Mouse (Mus musculus) stomach, embryonic 15.5 days (tissue): ENCODE data around the gene Ptbp1. TPM values are rescaled to one million over a fixed set of nuclear protein-coding genes. Genes with fewer than 3 reads are reported as not detected.
A peak's percentile ranks its signal among the peaks of the same experiment; 100 is the strongest.

ENCODE experiments used
- ATAC-seq: fragments of 200-750 bp; cut with Nextera tagmentation; 2 replicates; pipeline ENCODE4 v1.8.0; 2017; ENCODE audit warnings: low read depth, moderate number of reproducible peaks, moderate TSS enrichment; ENCODE audit not compliant: insufficient read depth, low FRiP score
- H3K27ac ChIP-seq: fragments of 300-500 bp; sonication (generic); 2 replicates; pipeline ENCODE4 v1.5.1; 2015; ENCODE audit warnings: mild to moderate bottlenecking, inconsistent platforms
- H3K27me3 ChIP-seq: fragments of 300-500 bp; sonication (generic); replicated peaks from 2 replicates; pipeline ENCODE4 v1.6.1; 2015; ENCODE audit warnings: inconsistent platforms
- H3K36me3 ChIP-seq: fragments of 300-500 bp; sonication (generic); 2 replicates; pipeline ENCODE4 v1.6.1; 2015; ENCODE audit warnings: inconsistent platforms
- H3K4me1 ChIP-seq: fragments of 300-500 bp; sonication (generic); 2 replicates; pipeline ENCODE4 v1.6.1; 2015; ENCODE audit warnings: inconsistent platforms
- H3K4me2 ChIP-seq: fragments of 300-500 bp; sonication (generic); 2 replicates; pipeline ENCODE4 v1.6.1; 2015; ENCODE audit warnings: mild to moderate bottlenecking, inconsistent platforms
- H3K4me3 ChIP-seq: fragments of 300-500 bp; sonication (generic); replicated peaks from 2 replicates; pipeline ENCODE4 v1.5.1; 2015; ENCODE audit warnings: inconsistent platforms
- H3K9ac ChIP-seq: fragments of 300-500 bp; sonication (generic); 2 replicates; pipeline ENCODE4 v1.6.1; 2015; ENCODE audit warnings: inconsistent platforms
- H3K9me3 ChIP-seq: fragments of 300-500 bp; sonication (generic); 2 replicates; pipeline ENCODE4 v1.6.1; 2016; ENCODE audit warnings: inconsistent platforms
- WGBS: fragments of 180-500 bp; shearing (Covaris S2); methylation state at CpG from one replicate; pipeline ENCODE4 v1.1.7; 2015; 5-methylcytosine and 5-hydroxymethylcytosine counted together
- polyA plus RNA-seq: library from polyadenylated mRNA; unstranded; fragments of >200 nt; fragmentation: Nextera tagmentation; extraction: Ambion mirVana; gene quantifications from 2 replicates; pipeline ENCODE4 v1.2.1, GENCODE M21; 2015

The Ptbp1 gene
- polyA plus RNA-seq, 1 experiment from 2014 or later, result 295 TPM

GRCm38 (mm10) chr10:79818225-79818624 lies 36.0 kb upstream of the Ptbp1 start:
- peaks cover 13% of the 10 kb centered on the region for H3K36me3 ChIP-seq
- H3K9me3 ChIP-seq, result no peaks in the 10 kb centered on the region
- H3K9ac ChIP-seq, result no peak overlapping the region
- no peaks in the 10 kb centered on the region for H3K27me3 ChIP-seq
- H3K4me1 ChIP-seq, result peaks cover 29% of the 10 kb centered on the region; the same call in 1 of the 2 replicates
- ATAC-seq, result no peak
- H3K4me3 ChIP-seq, result no peak overlapping the region
- WGBS, result 55% methylated on average over 4 of the region's 4 CpGs
- H3K27ac ChIP-seq, result no peak overlapping the region
- no peak overlapping the region for H3K4me2 ChIP-seq

DNA sequence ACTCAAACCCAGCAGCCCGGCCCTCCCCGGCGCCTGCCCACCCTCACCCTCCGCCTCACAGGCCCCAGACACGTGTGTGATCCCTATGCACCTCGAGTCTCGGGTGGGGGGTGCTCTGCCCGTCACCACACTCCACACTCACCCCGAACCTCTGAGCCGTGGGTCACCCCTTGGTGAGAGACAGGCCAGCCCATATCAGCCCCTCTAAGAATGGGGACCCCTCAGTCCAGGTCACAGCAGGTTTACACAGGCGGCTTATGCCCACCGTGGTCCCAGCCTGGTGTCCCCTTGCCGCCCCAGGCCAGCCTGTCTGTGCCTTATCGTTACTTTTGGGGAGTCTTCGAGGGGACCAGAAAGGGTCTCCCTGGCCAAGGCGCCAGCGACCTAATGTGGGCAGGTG lies 34.6 kb upstream of the Ptbp1 start:
- H3K4me1 ChIP-seq, result peaks cover 33% of the 10 kb centered on the region
- no peak overlapping the region for H3K9ac ChIP-seq
- H3K9me3 ChIP-seq, result no peaks in the 10 kb centered on the region
- H3K4me2 ChIP-seq, result no peak overlapping the region
- H3K36me3 ChIP-seq, result peaks cover 13% of the 10 kb centered on the region
- H3K27me3 ChIP-seq, result no peaks in the 10 kb centered on the region
- 88% methylated on average over 17 of the region's 17 CpGs for WGBS
- no peak overlapping the region for H3K4me3 ChIP-seq
- no peak for ATAC-seq
- H3K27ac ChIP-seq, result no peak overlapping the region

DNA sequence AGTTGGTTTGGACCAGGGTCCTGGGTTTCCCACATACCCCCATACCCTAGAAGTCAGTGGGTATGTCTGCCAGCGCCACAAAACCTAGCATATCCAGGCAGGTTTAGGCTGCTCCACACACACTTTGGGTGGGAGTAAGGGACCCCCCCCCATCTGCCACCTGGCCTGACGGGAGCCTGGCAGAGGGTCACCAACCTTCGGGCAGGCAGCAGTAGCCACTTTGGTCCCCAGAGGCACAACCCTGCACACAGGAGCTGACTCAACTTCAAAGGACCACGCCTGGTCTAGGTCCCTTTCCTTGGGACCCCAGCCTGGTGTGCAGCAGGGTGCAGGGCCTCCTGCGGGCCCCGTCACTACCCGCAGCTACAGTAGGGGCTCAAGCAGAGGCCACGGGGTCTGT lies 34.0 kb upstream of the Ptbp1 start:
- H3K9ac ChIP-seq, result no peak overlapping the region
- ATAC-seq, result no peak
- no peaks in the 10 kb centered on the region for H3K9me3 ChIP-seq
- H3K4me1 ChIP-seq, result peaks cover 36% of the 10 kb centered on the region
- no peaks in the 10 kb centered on the region for H3K27me3 ChIP-seq
- peak overlapping the region; percentile 21; the same call in 1 of the 2 replicates for H3K4me2 ChIP-seq
- H3K4me3 ChIP-seq, result no peak overlapping the region
- 72% methylated on average over 8 of the region's 8 CpGs for WGBS
- H3K27ac ChIP-seq, result peak overlapping the region; percentile 67
- peaks cover 13% of the 10 kb centered on the region for H3K36me3 ChIP-seq

- peak; percentile 15; the same call in 1 of the 2 replicates for ATAC-seq
- H3K27ac ChIP-seq, result peak within 1 kb of the TSS; percentile 85
- WGBS, result 49% methylated on average over 11 of the region's 11 CpGs
These were observed 33.4 kb upstream of the Ptbp1 start, which contains the start of gene Misp for GRCm38 (mm10) chr10:79820782-79821181. Gene Misp, plus strand, starts transcription at chr10:79820989.

DNA sequence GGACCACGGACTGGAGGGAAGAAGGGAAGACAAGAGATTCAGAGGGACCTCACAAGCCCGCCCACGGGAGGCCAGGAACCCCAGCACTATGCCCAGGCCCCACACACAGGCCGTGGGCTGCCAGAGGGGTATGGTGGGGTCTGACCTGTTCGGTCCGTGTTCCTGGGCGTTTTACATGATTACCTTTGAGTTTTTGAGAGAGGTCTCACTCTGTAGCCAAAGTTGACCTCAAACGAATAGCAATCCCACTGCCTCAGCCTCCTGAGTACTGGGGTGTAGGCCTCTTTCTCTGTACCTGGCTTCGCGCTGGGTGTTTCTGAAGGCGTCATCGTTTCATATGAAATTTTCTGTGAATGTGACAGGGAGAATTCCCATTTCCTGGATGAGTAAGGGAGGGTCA lies 32.5 kb upstream of the Ptbp1 start:
- 84% methylated on average over 12 of the region's 12 CpGs for WGBS

More at GRCm38 (mm10) chr10:79820782-79821181, 33.4 kb upstream of the Ptbp1 start, which contains the start of gene Misp:
- Histone ChIP-seq H3K4me3 (peak within 1 kb of the TSS; percentile 20), H3K4me2 (peak within 1 kb of the TSS; percentile 41), H3K9ac (no peak within 1 kb of the TSS), H3K36me3 (peaks cover 13% of the 10 kb centered on the region), H3K9me3 (no peaks in the 10 kb centered on the region), H3K4me1 (peaks cover 36% of the 10 kb centered on the region), H3K27me3 (no peaks in the 10 kb centered on the region)

GRCm38 (mm10) chr10:79822372-79822771 lies 31.9 kb upstream of the Ptbp1 start:
- ATAC-seq, result peak; percentile 83
- H3K9ac ChIP-seq, result no peak overlapping the region
- H3K9me3 ChIP-seq, result no peaks in the 10 kb centered on the region
- H3K4me3 ChIP-seq, result peak overlapping the region; percentile 20
- peaks cover 36% of the 10 kb centered on the region for H3K4me1 ChIP-seq
- H3K36me3 ChIP-seq, result peaks cover 13% of the 10 kb centered on the region; the same call in 1 of the 2 replicates
- peak overlapping the region; percentile 85 for H3K27ac ChIP-seq
- H3K27me3 ChIP-seq, result no peaks in the 10 kb centered on the region
- 18% methylated on average over 16 of the region's 17 CpGs for WGBS
- H3K4me2 ChIP-seq, result peak overlapping the region; percentile 41

More for the DNA sequence above, 32.5 kb upstream of the Ptbp1 start:
- H3K36me3 ChIP-seq, result peaks cover 13% of the 10 kb centered on the region; the same call in 1 of the 2 replicates
- no peaks in the 10 kb centered on the region for H3K9me3 ChIP-seq
- peak overlapping the region; percentile 85 for H3K27ac ChIP-seq
- H3K27me3 ChIP-seq, result no peaks in the 10 kb centered on the region
- H3K9ac ChIP-seq, result no peak overlapping the region
- no peak for ATAC-seq
- H3K4me3 ChIP-seq, result peak overlapping the region; percentile 20
- peaks cover 36% of the 10 kb centered on the region for H3K4me1 ChIP-seq
- peak overlapping the region; percentile 41 for H3K4me2 ChIP-seq

DNA sequence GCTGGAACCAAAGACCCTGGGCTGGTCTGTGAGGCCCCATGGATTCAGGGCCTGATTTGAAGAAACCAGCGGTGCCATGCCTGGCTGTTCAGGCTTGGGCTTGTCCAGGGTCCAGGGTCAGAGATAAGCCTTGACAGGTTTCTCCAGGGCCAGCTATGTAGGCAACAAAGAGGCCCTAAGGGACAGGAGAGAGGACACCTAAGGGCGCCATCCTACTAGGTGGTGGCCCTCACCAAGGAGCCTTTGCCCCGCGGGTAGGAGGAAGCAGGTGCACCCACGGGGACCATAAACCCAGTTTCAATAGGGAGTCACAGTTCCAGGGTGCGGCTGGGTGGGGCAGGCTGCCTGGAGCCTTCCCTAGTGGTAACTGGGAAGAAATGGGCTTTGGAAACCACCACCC lies 31.2 kb upstream of the Ptbp1 start:
- Histone ChIP-seq H3K9me3 (no peaks in the 10 kb centered on the region), H3K4me1 (peaks cover 36% of the 10 kb centered on the region), H3K36me3 (peaks cover 13% of the 10 kb centered on the region; the same call in 1 of the 2 replicates), H3K27me3 (no peaks in the 10 kb centered on the region), H3K9ac (no peak overlapping the region), H3K27ac (peak overlapping the region; percentile 85), H3K4me2 (peak overlapping the region; percentile 41), H3K4me3 (peak overlapping the region; percentile 20)
- no peak for ATAC-seq
- WGBS, result 60% methylated on average over 6 of the region's 6 CpGs

DNA sequence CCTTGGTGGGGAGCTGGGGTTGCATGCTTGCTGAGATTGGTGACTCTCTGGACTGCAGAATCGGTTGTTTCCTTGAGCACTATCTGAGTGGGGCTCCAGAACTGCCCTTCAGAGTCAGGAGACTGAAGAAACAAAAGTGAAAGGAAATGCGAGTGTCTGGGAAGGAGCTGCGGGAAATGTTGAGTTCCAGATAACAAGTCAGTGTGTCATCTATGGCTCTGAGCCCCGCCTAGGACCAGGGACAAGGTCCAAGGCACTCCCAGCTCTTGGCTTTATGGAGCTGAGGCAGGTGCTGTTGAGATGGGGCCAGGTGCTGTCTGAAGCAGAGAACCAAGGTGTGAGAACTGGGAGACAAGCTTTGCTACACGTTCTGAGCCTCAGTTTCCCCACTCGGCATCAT lies 29.8 kb upstream of the Ptbp1 start:
- H3K4me3 ChIP-seq, result peak overlapping the region; percentile 8; the same call in 1 of the 2 replicates
- no peaks in the 10 kb centered on the region for H3K27me3 ChIP-seq
- peak; percentile 67 for ATAC-seq
- H3K9me3 ChIP-seq, result no peaks in the 10 kb centered on the region
- no peak overlapping the region for H3K9ac ChIP-seq
- peak overlapping the region; percentile 85 for H3K27ac ChIP-seq
- peaks cover 8% of the 10 kb centered on the region; the same call in 1 of the 2 replicates for H3K36me3 ChIP-seq
- H3K4me1 ChIP-seq, result peaks cover 31% of the 10 kb centered on the region
- peak overlapping the region; percentile 41 for H3K4me2 ChIP-seq
- 49% methylated on average over 6 of the region's 6 CpGs for WGBS

DNA sequence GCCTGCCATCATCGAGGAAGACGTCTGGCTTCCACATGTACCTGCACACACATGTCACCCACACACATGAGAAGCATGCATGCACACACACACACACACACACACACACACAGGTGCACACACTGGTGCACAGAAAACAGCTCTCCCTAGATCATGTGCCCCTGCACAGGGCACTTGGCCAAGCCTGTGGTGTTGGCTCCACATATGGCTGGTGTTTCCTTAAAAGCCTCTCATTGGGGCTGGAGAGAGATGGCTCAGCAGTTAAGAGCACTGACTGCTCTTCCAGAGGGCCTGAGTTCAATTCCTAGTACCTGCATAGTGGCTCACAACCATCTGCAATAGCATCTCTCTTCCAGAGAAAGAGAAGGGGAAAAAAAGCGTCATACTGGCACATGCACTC lies 22.6 kb upstream of the Ptbp1 start:
- H3K4me2 ChIP-seq, result no peak overlapping the region
- H3K4me3 ChIP-seq, result no peak overlapping the region
- no peak for ATAC-seq
- no peak overlapping the region for H3K27ac ChIP-seq
- peaks cover 2% of the 10 kb centered on the region; the same call in 1 of the 2 replicates for H3K4me1 ChIP-seq
- H3K27me3 ChIP-seq, result no peaks in the 10 kb centered on the region
- H3K36me3 ChIP-seq, result no peaks in the 10 kb centered on the region
- WGBS, result 76% methylated on average over 3 of the region's 3 CpGs
- no peak overlapping the region for H3K9ac ChIP-seq
- no peaks in the 10 kb centered on the region for H3K9me3 ChIP-seq

DNA sequence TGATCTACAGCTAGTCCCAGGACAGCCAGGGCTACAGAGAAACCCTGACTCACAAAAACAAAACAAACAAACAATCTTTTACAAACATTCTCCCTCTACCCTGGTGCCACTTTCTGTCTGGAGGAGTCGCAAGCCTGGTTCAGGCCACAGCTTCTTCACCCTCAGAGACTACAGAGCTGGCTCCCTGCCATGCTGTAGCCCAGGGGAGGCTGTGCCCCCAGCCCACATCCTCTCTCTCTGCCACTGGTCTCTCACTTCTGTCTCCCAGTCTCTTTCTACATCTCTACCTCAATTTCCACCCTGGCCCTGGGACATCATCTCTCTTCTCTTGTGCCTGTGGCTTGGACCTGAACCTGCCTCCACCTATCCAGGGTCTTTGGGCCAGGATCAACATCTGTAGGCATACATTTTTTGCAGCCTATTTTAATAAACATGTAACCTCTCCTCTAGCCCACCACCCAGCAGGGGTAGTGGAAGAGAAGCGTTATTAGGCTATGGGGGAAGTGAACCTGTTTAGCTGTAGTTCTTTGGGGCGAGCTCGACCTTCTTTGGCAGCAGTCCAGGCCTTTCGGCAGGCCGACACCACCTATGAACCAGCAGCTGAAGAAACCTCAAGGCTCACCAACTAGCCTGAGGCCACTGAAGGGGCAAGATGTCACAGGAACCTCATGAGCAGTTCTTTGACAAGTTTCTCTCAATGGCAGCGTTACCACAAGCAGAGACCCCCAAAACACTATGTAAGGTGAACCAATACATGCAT lies 22.0 kb upstream of the Ptbp1 start:
- H3K36me3 ChIP-seq, result no peaks in the 10 kb centered on the region

DNA sequence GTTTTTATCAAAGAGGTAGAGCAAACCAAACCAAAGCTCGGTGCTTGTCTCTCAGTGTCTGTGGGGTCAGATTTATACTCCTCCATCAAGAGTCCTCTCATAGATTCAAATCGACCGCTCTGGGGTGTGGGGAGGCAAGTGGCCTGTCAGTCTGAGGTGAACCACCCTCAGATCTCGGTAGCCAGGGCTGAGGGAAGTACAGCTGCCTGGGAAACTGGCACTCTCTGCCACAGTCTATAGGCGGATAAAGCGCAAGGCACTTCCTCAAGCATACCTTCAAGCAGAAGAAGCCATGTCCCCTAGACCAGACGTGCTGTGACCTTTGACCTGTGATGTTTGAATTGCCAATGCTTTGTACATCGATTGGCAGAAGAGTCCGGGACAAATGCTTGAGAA lies 21.4 kb upstream of the Ptbp1 start:
- ATAC-seq, result no peak
- Histone ChIP-seq H3K27ac (no peak overlapping the region), H3K36me3 (no peaks in the 10 kb centered on the region), H3K4me3 (no peak overlapping the region), H3K4me2 (no peak overlapping the region), H3K27me3 (no peaks in the 10 kb centered on the region), H3K4me1 (peaks cover 2% of the 10 kb centered on the region; the same call in 1 of the 2 replicates), H3K9me3 (no peaks in the 10 kb centered on the region), H3K9ac (no peak overlapping the region)
- WGBS, result 66% methylated on average over 9 of the region's 9 CpGs

More for the DNA sequence above, 22.0 kb upstream of the Ptbp1 start:
- no peak for ATAC-seq
- H3K9ac ChIP-seq, result no peak overlapping the region
- H3K27ac ChIP-seq, result no peak overlapping the region
- 71% methylated on average over 7 of the region's 7 CpGs for WGBS
- no peaks in the 10 kb centered on the region for H3K9me3 ChIP-seq
- H3K4me2 ChIP-seq, result no peak overlapping the region
- no peaks in the 10 kb centered on the region for H3K27me3 ChIP-seq
- H3K4me1 ChIP-seq, result peaks cover 2% of the 10 kb centered on the region; the same call in 1 of the 2 replicates
- no peak overlapping the region for H3K4me3 ChIP-seq

GRCm38 (mm10) chr10:79834769-79835398 lies 19.3 kb upstream of the Ptbp1 start:
- peak; percentile 53 for ATAC-seq
- no peaks in the 10 kb centered on the region for H3K27me3 ChIP-seq
- H3K9ac ChIP-seq, result no peak overlapping the region
- H3K36me3 ChIP-seq, result no peaks in the 10 kb centered on the region
- no peak overlapping the region for H3K27ac ChIP-seq
- 19% methylated on average over 9 of the region's 9 CpGs for WGBS
- H3K4me2 ChIP-seq, result no peak overlapping the region
- no peak overlapping the region for H3K4me3 ChIP-seq
- no peaks in the 10 kb centered on the region for H3K9me3 ChIP-seq
- peaks cover 2% of the 10 kb centered on the region; the same call in 1 of the 2 replicates for H3K4me1 ChIP-seq
